Mouse (Mus musculus) kidney, postnatal 25 days (tissue): Measurements from ENCODE around the gene Hmga1.

Source experiments
- DNase-seq, 2 experiments: peaks; one replicate each; pipeline ENCODE4 v3.0.0; 2021; ENCODE audit warnings: mixed read lengths in 2 of 2

The Hmga1 gene

DNA sequence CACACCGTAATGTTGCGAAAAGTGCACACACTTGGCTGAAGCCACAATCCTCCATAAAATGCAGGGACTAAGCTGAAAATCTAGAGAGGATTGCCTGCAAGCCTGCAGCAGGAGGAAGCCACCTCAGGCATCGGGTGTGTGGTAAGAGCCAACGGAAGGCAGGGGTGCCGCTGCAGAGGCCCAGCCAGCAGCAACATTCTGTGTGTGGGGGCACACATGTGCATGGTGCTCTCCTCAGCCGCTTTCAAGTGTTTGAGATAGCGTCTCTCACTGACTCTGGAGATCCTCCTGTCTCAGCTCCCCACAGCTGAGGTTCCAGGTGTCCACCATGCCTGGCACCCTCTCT, 36.2 kb downstream of the Hmga1 start:
- DNase-seq: no peak

- no peak for DNase-seq
These were observed 39.5 kb downstream of the Hmga1 start for GRCm38 (mm10) chr17:27595659-27596375.

- no peak for DNase-seq
These were observed 40.3 kb downstream of the Hmga1 start for GRCm38 (mm10) chr17:27596376-27597190.

DNA sequence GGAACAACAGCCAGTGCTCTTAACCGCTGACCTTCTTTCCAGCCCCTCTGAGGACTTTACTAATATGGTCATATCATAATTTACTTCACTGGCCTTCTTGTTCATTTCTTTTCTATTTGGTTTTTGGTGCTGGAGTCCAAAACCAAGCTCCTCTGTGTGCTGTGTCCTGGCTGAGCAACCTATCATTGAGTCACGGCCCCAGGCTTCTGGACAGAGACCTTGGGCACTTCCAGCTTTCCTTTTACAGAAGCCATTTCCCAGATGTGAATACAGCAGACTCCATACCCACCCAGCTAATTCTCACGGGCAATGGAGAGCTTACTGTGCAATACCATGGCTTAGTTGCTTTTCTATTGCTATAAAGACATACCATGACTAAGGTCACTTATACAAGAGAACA, 44.0 kb downstream of the Hmga1 start:
- no peak for DNase-seq

- no peak for DNase-seq
These were observed 44.6 kb downstream of the Hmga1 start for GRCm38 (mm10) chr17:27600869-27601268.

- DNase-seq: no peak
These were observed 46.7 kb downstream of the Hmga1 start for GRCm38 (mm10) chr17:27603036-27603435.

DNA sequence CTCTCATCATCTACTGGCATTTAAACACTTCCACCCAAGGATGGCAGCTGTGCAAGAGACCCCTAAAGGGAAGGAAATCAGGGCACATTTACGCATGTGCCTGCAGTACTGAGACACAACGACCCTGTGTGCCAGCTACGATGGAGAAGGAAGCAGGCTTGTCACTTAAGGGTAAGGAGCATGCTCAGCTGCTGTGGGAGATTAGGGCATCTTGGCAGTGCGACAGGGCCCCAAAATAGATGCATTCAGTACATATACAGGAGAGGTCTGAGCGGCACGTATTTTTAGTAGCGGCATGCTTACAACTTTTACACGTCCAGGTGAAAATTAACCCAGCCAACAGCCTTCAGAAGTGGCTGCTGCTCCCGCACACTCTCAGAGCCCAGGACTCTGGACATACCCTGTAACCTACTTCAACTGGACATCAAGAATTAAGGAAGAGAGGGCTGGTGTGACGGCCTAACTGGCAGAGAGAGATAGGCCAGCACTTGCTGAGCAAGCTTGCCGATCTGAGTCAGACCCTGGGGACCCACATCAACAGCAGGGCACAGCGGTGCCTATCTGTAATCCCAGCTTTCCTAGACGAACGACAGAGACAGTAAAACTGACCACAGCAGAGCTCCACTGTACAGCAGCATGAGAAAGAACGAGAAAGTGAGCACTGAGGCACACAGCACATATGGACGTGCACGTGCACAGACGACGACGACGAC, 47.4 kb downstream of the Hmga1 start:
- no peak for DNase-seq

- DNase-seq: no peak
These were observed 53.3 kb downstream of the Hmga1 start for GRCm38 (mm10) chr17:27609576-27609975.

DNA sequence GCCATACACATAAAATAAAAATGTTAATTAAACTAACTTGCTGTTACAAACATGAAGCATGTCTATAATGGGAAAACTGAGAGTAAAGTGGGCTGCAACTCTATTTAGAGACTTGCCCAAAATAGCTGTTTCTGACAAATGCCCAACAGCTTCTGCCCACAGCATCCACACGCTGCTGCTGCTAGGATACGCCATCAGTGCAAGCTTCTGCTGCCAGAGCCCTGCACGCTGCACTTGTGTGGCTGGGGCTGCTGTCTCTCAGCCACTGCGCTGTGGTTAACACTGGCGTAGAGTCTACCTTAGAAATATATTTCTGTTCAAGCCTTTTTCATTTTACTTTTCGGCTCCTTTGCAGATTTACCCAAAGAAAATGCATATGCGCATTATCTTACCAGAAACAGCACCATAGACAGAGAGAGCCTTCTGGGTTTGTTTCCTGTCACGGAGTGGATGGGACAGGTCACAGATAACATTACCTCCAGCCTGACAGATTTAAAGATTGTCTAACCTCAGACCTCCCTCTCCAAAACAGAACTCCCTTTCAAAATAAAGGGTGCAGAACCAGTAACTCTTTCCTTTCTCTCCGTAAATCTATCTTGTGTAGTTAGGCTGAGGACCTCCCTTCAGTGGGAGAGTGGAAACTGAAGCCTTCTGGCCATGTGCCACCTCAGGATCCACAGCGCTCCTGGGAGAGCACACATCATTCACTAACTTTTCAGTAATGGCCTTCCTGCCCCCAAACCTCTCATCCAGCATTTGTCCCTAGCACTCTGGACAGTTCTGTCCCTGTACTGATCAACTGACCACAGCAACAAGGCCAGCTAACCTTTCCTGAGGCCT, 54.6 kb downstream of the Hmga1 start:
- no peak for DNase-seq

DNA sequence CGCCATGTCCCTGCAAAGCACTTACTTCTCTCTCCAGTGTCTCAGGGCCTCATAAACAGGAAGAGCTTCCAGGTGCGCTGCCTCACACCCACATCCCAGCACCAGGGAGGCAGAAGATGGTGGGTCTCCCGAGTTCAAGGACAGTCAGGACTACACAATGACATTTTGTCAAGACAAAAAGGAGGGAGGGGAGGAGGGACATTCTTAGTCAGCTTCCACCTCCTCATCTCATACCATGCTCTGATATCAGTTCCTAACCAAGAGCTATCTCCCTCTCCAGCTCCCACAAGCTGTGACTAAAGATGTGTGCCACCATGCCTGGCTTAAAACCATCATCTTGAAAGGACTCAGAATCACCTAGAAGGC, 55.2 kb downstream of the Hmga1 start:
- no peak for DNase-seq

DNA sequence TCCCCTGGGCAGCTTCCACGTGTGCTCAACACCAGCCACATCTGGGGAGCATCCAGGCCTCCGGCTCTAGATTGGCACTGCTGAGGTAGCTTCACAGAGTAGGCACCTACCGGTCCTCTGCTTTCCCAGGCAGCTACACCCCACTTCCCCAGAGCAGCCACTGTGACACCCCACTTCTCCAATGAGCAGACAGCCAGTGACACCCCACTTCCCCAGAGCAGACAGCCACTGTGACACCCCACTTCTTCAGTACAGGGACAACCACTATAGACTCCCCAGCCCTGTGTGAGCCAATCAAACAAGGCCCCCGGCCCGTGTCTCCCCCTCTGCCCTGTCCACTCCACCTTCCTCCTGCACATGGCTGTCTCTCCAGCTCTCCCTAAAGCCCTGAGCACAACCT, 55.7 kb downstream of the Hmga1 start:
- no peak for DNase-seq

- no peak for DNase-seq
These were observed 56.7 kb downstream of the Hmga1 start for GRCm38 (mm10) chr17:27613016-27613415.
